Mouse (Mus musculus) CH12.LX (cell line): ENCODE results near the gene Mgat4d. TPM values are rescaled to one million over a fixed set of nuclear protein-coding genes. Genes with fewer than 3 reads are reported as not detected.
"Not testable (repeated sequence)": the region's sequence is repeated elsewhere in the genome, so short reads cannot be mapped to it uniquely, and the experiment has no call there.

Experiments
- DNase-seq: peaks from one replicate; pipeline ENCODE4 v3.0.0-alpha.2; 2013; ENCODE audit errors: extremely low read depth
- H3K27ac ChIP-seq: 2 replicates; pipeline ENCODE4 v1.5.1; 2012; ENCODE audit warnings: low read depth, mild to moderate bottlenecking, control low read depth, moderate library complexity; ENCODE audit not compliant: insufficient read depth
- H3K27me3 ChIP-seq: replicated peaks from 2 replicates; pipeline ENCODE3; 2012; ENCODE audit warnings: inconsistent platforms
- H3K36me3 ChIP-seq, 2 experiments: replicated peaks in 1 of 2; 2 replicates each; pipeline versions ENCODE3 to v1.6.1; 2012; ENCODE audit warnings: inconsistent platforms in 1 of 2, low read length in 1 of 2, mild to moderate bottlenecking in 1 of 2, mixed read lengths in 1 of 2, moderate library complexity in 1 of 2; ENCODE audit not compliant: control insufficient read depth in 1 of 2, insufficient read depth in 1 of 2
- H3K4me1 ChIP-seq, 2 experiments: 2 replicates each; pipeline ENCODE4 v1.6.1; 2012; ENCODE audit warnings: inconsistent platforms in 1 of 2, moderate library complexity in 1 of 2; ENCODE audit not compliant: insufficient read depth in 2 of 2, control insufficient read depth in 1 of 2
- H3K4me2 ChIP-seq: 2 replicates; pipeline ENCODE4 v1.6.1; 2012; ENCODE audit warnings: low read depth, mild to moderate bottlenecking, control low read depth; ENCODE audit not compliant: poor library complexity, insufficient read depth, severe bottlenecking
- H3K4me3 ChIP-seq, 3 experiments: fragments of 150-350 bp in 1 of 3; sonication (generic) in 1 of 3; replicated peaks in 1 of 3; 2 replicates each; pipeline versions ENCODE3 to v1.5.1; 2011 to 2012; ENCODE audit warnings: low read depth in 2 of 3, low read length in 2 of 3, mild to moderate bottlenecking in 2 of 3, moderate library complexity in 2 of 3, control low read depth in 1 of 3, improper control_type of control experiment in 1 of 3, inconsistent platforms in 1 of 3, mixed read lengths in 1 of 3; ENCODE audit not compliant: poor library complexity in 1 of 3
- H3K79me2 ChIP-seq: replicated peaks from 2 replicates; pipeline ENCODE4 v1.6.1; 2012; ENCODE audit warnings: mild to moderate bottlenecking, moderate library complexity; ENCODE audit not compliant: control insufficient read depth, poor library complexity, insufficient read depth, severe bottlenecking; ENCODE audit errors: extremely low read depth
- H3K9ac ChIP-seq: 2 replicates; pipeline ENCODE4 v1.6.1; 2012; ENCODE audit warnings: low read depth, mild to moderate bottlenecking, control low read depth, moderate library complexity; ENCODE audit not compliant: insufficient read depth
- H3K9me3 ChIP-seq: replicated peaks from 2 replicates; pipeline ENCODE3; 2012; ENCODE audit warnings: low read length, inconsistent platforms, mixed read lengths
- BHLHE40 ChIP-seq: IDR thresholded peaks from 2 replicates; pipeline ENCODE4 v1.6.1; 2011; ENCODE audit warnings: mild to moderate bottlenecking, low read depth, low read length, improper control_type of control experiment
- CTCF ChIP-seq, 2 experiments: IDR thresholded peaks in 1 of 2; conservative IDR thresholded peaks in 1 of 2; 2 replicates each; pipeline ENCODE4 v1.5.1; 2011 to 2012; ENCODE audit warnings: low read depth in 2 of 2, low read length in 2 of 2, improper control_type of control experiment in 1 of 2, inconsistent platforms in 1 of 2, mild to moderate bottlenecking in 1 of 2, moderate library complexity in 1 of 2
- E2F4 ChIP-seq: IDR thresholded peaks from 2 replicates; pipeline ENCODE4 v1.6.1; 2011; ENCODE audit warnings: low read depth, low read length, improper control_type of control experiment; ENCODE audit not compliant: insufficient replicate concordance
- GABPA ChIP-seq: IDR thresholded peaks from 2 replicates; pipeline ENCODE4 v1.6.1; 2012; ENCODE audit warnings: low read depth, low read length, improper control_type of control experiment, inconsistent platforms; ENCODE audit not compliant: insufficient replicate concordance
- IRF4 ChIP-seq: IDR thresholded peaks from 2 replicates; pipeline ENCODE4 v1.6.1; 2014; ENCODE audit warnings: low read depth, mild to moderate bottlenecking, inconsistent platforms, low read length, improper control_type of control experiment
- JUN ChIP-seq: IDR thresholded peaks from 2 replicates; pipeline ENCODE4 v1.6.1; 2011; ENCODE audit warnings: low read depth, mild to moderate bottlenecking, low read length, improper control_type of control experiment, moderate library complexity; ENCODE audit not compliant: insufficient read depth
- MAX ChIP-seq: IDR thresholded peaks from 2 replicates; pipeline ENCODE4 v1.6.1; 2011; ENCODE audit warnings: low read length, improper control_type of control experiment
- PAX5 ChIP-seq: IDR thresholded peaks from 2 replicates; pipeline ENCODE4 v1.6.1; 2012; ENCODE audit warnings: low read length, inconsistent platforms, mixed read lengths
- RAD21 ChIP-seq: IDR thresholded peaks from 2 replicates; pipeline ENCODE4 v1.6.1; 2011; ENCODE audit warnings: low read depth, mild to moderate bottlenecking, low read length, improper control_type of control experiment, moderate library complexity
- TBP ChIP-seq: conservative IDR thresholded peaks from 2 replicates; pipeline ENCODE4 v1.6.1; 2011; ENCODE audit warnings: low read depth, low read length, improper control_type of control experiment
- UBTF ChIP-seq: IDR thresholded peaks from 2 replicates; pipeline ENCODE4 v1.6.1; 2012; ENCODE audit warnings: low read depth, mild to moderate bottlenecking, inconsistent platforms, low read length, improper control_type of control experiment, moderate library complexity
- ZKSCAN1 ChIP-seq: IDR thresholded peaks from 2 replicates; pipeline ENCODE4 v1.6.1; 2012; ENCODE audit warnings: low read depth, inconsistent platforms, low read length, improper control_type of control experiment, borderline replicate concordance
- ZMIZ1 ChIP-seq: IDR thresholded peaks from 2 replicates; pipeline ENCODE4 v1.6.1; 2012; ENCODE audit warnings: low read depth, mild to moderate bottlenecking, inconsistent platforms, low read length, improper control_type of control experiment
- ZNF384 ChIP-seq: IDR thresholded peaks from 2 replicates; pipeline ENCODE4 v1.6.1; 2012; ENCODE audit warnings: low read depth, low read length, improper control_type of control experiment, inconsistent platforms
- dilution Hi-C: fragments of 300-500 bp; cut with MboI; formaldehyde crosslinking; loops from 2 replicates; pipeline ENCODE4 v1.14.3; 2020; ENCODE audit warnings: low sequenced_read_pairs; ENCODE audit not compliant: extremely low pct_unique_long_range_greater_than_20kb, extremely low pct_ligation_motif_present
- in situ Hi-C: fragments of 300-500 bp; cut with MboI; formaldehyde crosslinking; loops from 3 replicates; pipeline ENCODE4 v1.14.3; 2019; ENCODE audit warnings: low sequenced_read_pairs, low pct_ligation_motif_present, low pct_unique_long_range_greater_than_20kb, mixed read lengths
- polyA plus RNA-seq: library from polyadenylated mRNA; unstranded; fragments of >175 nt; gene quantifications from 2 replicates; pipeline ENCODE4 v1.2.1, GENCODE M21; 2012; ENCODE audit warnings: low read depth; ENCODE audit not compliant: insufficient read length
- total RNA-seq, 2 experiments: library from RNA; depleted of rRNA; stranded (reverse); fragments of 300-350 nt in 1 of 2; fragments of >200 nt in 1 of 2; gene quantifications; 2 replicates each; pipeline ENCODE4 v1.2.3; 2012 to 2014

The Mgat4d gene
- total and polyA plus RNA-seq, 3 experiments: 0.17 TPM; not detected in 2

DNA sequence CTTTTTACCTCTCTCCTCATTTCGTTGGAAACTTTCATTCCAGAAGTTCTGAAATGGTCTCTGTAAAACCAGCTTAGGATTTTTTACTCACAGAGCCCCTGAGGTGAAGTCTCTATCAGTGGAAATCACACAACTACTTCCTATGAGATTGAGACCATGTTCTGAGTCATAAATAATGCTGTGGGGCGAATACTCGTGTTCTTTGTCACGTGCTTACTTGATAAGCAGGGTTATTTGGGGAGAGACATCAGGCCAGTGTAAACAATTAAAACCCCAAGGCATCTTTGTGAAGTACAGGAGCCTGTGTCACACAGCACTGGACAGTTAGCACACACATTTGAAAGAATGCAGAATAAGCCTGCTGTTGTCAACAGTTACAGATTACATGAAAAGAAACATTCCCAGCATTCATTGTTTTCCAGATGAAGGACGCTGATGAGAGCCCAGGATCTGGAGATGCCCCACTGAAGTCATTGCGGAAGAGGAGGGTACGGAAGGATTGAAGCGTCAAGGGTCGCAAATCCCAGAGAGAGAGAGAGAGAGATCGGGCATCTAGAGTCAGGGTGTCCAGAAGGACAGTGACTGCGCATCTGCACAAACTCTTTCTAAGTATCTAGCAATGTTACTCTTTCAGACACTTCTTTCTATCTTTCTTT lies 78.0 kb downstream of the Mgat4d start:
- in situ Hi-C loops: no loop called here
- no peaks in the 10 kb centered on the region for H3K27me3 ChIP-seq
- H3K4me3 ChIP-seq: no peak overlapping the region
- no peak overlapping the region for H3K9ac ChIP-seq
- TF ChIP-seq MAX (no peak), JUN (no peak), BHLHE40 (0 out of 2 replicates have a peak, but pooled peaks have one; percentile 10), IRF4 (no peak), GABPA (no peak), RAD21 (no peak), ZMIZ1 (no peak)
- no peaks in the 10 kb centered on the region for H3K36me3 ChIP-seq
- peaks cover 0 to 13% of the 10 kb centered on the region in 2 experiments; a peak in 3 of 4 replicates for H3K4me1 ChIP-seq
- no peak overlapping the region for H3K27ac ChIP-seq
- DNase-seq: no peak
- no peaks in the 10 kb centered on the region for H3K9me3 ChIP-seq
- H3K79me2 ChIP-seq: no peaks in the 10 kb centered on the region
- dilution Hi-C loops: no loop called here
- H3K4me2 ChIP-seq: no peak overlapping the region

- Histone ChIP-seq H3K4me3 (no peak overlapping the region), H3K79me2 (no peaks in the 10 kb centered on the region), H3K4me1 (peaks cover 0 to 13% of the 10 kb centered on the region in 2 experiments; a peak in 3 of 4 replicates), H3K36me3 (no peaks in the 10 kb centered on the region)
- DNase-seq: no peak
- no peak for TF ChIP-seq E2F4
- no peak for TF ChIP-seq CTCF (conservative IDR thresholded peaks at IDR 0.05 in 1 of 2, IDR thresholded peaks at IDR 0.05 in 1 of 2; ENCODE audit: low read depth in 2 of 2, low read length in 2 of 2)
- no peak for TF ChIP-seq BHLHE40
- no peak for TF ChIP-seq TBP
- no peak for TF ChIP-seq ZKSCAN1
- TF ChIP-seq UBTF: no peak
- no peak for TF ChIP-seq PAX5
- TF ChIP-seq ZNF384: no peak
- TF ChIP-seq, all 38 proteins: peak for 0
- Histone ChIP-seq H3K27me3 (no peaks in the 10 kb centered on the region), H3K9me3 (no peaks in the 10 kb centered on the region), H3K27ac (no peak overlapping the region), H3K4me2 (no peak overlapping the region), H3K9ac (no peak overlapping the region)
- in situ Hi-C loops (no loop called here), dilution Hi-C loops (no loop called here)
These were observed 78.7 kb downstream of the Mgat4d start for GRCm38 (mm10) chr8:83426949-83427348.

- in situ Hi-C loops, dilution Hi-C loops, H3K9me3 ChIP-seq, DNase-seq, H3K27ac ChIP-seq, H3K79me2 ChIP-seq, H3K9ac ChIP-seq, H3K4me1 ChIP-seq, H3K4me3 ChIP-seq, H3K27me3 ChIP-seq: not testable (repeated sequence)
- Histone ChIP-seq H3K36me3 (peaks cover 0 to 10% of the 10 kb centered on the region in 2 experiments), H3K4me2 (0 out of 2 replicates have a peak overlapping the region, but pooled peaks have one; percentile 21)
These were observed 80.3 kb downstream of the Mgat4d start for GRCm38 (mm10) chr8:83428621-83429020.
